Comparison of ENCODE assay signal across 15 mouse cellular contexts in the genomic region with DNA sequence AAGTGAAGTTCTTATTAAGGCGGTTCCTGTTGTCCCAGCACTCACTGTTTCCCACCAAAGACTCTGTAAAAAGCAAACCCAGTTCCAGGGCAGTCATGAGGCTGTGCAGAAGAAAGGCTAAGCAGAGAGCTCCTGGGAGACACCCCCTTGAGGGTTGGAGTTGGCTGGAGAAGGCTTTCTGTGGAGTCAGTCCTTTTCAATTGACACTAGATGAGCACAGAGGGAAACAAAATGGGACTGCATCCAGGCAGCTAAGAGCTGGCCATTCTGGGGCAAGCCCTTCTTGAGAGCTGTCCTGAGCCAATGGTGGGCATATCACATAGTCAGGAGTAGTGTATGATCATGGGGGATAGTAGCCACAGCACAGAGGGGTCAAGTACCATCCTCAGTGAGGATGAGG. TPM values are rescaled to one million over a fixed set of nuclear protein-coding genes. Genes with fewer than 3 reads are reported as not detected.
DNase-seq lines count a peak whose midpoint lies in the region; ATAC-seq lines count a peak whose summit lies in the region.
"Had no signal": no experiment of that assay in that cellular context is flagged by ENCODE, and none has a peak within 500 bp of the region (broad histone marks: within the 10 kb centered on the region; RNA-seq: fewer than 3 reads in every experiment).

No protein-coding gene starts in this region.

- whole genome bisulfite sequencing in hindbrain, embryonic 10.5 days, result 90% methylated on average over 1 of the region's 1 CpGs
- 97% methylated on average over 1 of the region's 1 CpGs for WGBS in hindbrain, embryonic 12.5 days
- 84% methylated on average over 1 of the region's 1 CpGs for WGBS in forebrain, embryonic 10.5 days

- no peaks in the 10 kb centered on the region for H3K9me3 ChIP-seq in hindbrain, embryonic 10.5 days
- no peaks in the 10 kb centered on the region for H3K9me3 ChIP-seq in hindbrain, embryonic 12.5 days (replicated peaks)
- H3K9me3 ChIP-seq in forebrain, embryonic 10.5 days, result no peaks in the 10 kb centered on the region
- H3K9me3 ChIP-seq: liver, embryonic 12.5 days; neural tube, embryonic 12.5 days had no signal

- no peaks in the 10 kb centered on the region for H3K36me3 ChIP-seq in hindbrain, embryonic 10.5 days
- no peaks in the 10 kb centered on the region for H3K36me3 ChIP-seq in hindbrain, embryonic 12.5 days
- peaks cover 25% of the 10 kb centered on the region for H3K36me3 ChIP-seq in forebrain, embryonic 10.5 days (replicated peaks)
- H3K36me3 ChIP-seq: neural tube, embryonic 12.5 days had no signal

- peaks cover 20% of the 10 kb centered on the region for H3K4me1 ChIP-seq in hindbrain, embryonic 10.5 days (replicated peaks)
- H3K4me1 ChIP-seq in hindbrain, embryonic 12.5 days, result peaks cover 10% of the 10 kb centered on the region; the same call in 1 of the 2 replicates
- H3K4me1 ChIP-seq in forebrain, embryonic 10.5 days, result peaks cover 10% of the 10 kb centered on the region; the same call in 1 of the 2 replicates
- H3K4me1 ChIP-seq: liver, embryonic 12.5 days; neural tube, embryonic 12.5 days had no signal

- DNase-seq in cerebellum, adult 11 months, result peak; percentile 3
- no peak for DNase-seq in cerebellum, postnatal 25 days
- DNase-seq in hindbrain, embryonic 10.5 days (ENCODE audit: low spot score), result no peak
- DNase-seq in brain, adult 2 months (ENCODE audit: low read depth, low spot score), result peak; percentile 18
- peak; percentile 74 to 81 for DNase-seq in gastrocnemius, adult 8-10 months (ENCODE audit: low spot score in 2 of 2)
- no peak for DNase-seq in spleen, postnatal 10 days (ENCODE audit: low spot score in 2 of 2)
- no peak for DNase-seq in forebrain, embryonic 10.5 days (ENCODE audit: extremely low spot score, low spot score)
- DNase-seq: kidney, adult 18-20 months; kidney, postnatal 14 days; right cerebral cortex, postnatal 25 days had no signal

- H3K27me3 ChIP-seq in hindbrain, embryonic 10.5 days (ENCODE audit: insufficient read depth, poor library complexity, severe bottlenecking), result no peaks in the 10 kb centered on the region
- no peaks in the 10 kb centered on the region for H3K27me3 ChIP-seq in hindbrain, embryonic 12.5 days
- no peaks in the 10 kb centered on the region for H3K27me3 ChIP-seq in forebrain, embryonic 10.5 days (ENCODE audit: poor library complexity, severe bottlenecking)
- H3K27me3 ChIP-seq: liver, embryonic 12.5 days; neural tube, embryonic 12.5 days; Patski had no signal

- H3K4me2 ChIP-seq in hindbrain, embryonic 12.5 days (replicated peaks), result no peak overlapping the region
- H3K4me2 ChIP-seq: liver, embryonic 12.5 days; neural tube, embryonic 12.5 days had no signal

- 0 out of 2 replicates have a peak overlapping the region, but pooled peaks have one; percentile 40 for H3K27ac ChIP-seq in hindbrain, embryonic 10.5 days
- no peak overlapping the region for H3K27ac ChIP-seq in hindbrain, embryonic 12.5 days
- H3K27ac ChIP-seq in forebrain, embryonic 10.5 days, result no peak overlapping the region
- H3K27ac ChIP-seq: liver, embryonic 12.5 days; neural tube, embryonic 12.5 days had no signal

- H3K4me3 ChIP-seq in hindbrain, embryonic 10.5 days, result no peak overlapping the region
- no peak overlapping the region for H3K4me3 ChIP-seq in hindbrain, embryonic 12.5 days
- no peak overlapping the region for H3K4me3 ChIP-seq in forebrain, embryonic 10.5 days
- H3K4me3 ChIP-seq: liver, embryonic 12.5 days; neural tube, embryonic 12.5 days had no signal

- H3K9ac ChIP-seq in hindbrain, embryonic 12.5 days, result no peak overlapping the region
- H3K9ac ChIP-seq: liver, embryonic 12.5 days; neural tube, embryonic 12.5 days had no signal

- ATAC-seq in hindbrain, embryonic 12.5 days (ENCODE audit: low FRiP score), result no peak
- ATAC-seq: liver, embryonic 12.5 days; midbrain, embryonic 16.5 days; Patski had no signal

RNA-seq across cellular contexts. Expression of a gene that starts 44.3 kb away (rescaled TPM):
- polyA plus RNA-seq in hindbrain, embryonic 10.5 days (2016; fragmentation: Nextera tagmentation; extraction: Ambion mirVana), result 51.8 and 56.2 TPM in 2 replicates
- polyA plus RNA-seq in hindbrain, embryonic 12.5 days (2016; fragmentation: Nextera tagmentation; extraction: Ambion mirVana), result 32.5 and 35.6 TPM in 2 replicates
- total RNA-seq in gastrocnemius, adult 8-10 months (2022), result 1 to 10 TPM; 3.4 to 7.5 (median 5.4) TPM
- polyA plus RNA-seq in forebrain, embryonic 10.5 days (2016; fragmentation: Nextera tagmentation; extraction: Ambion mirVana), result 58.2 and 60.0 TPM in 2 replicates

RNA-seq across cellular contexts. Expression of a gene that starts 44.7 kb away (rescaled TPM):
- polyA plus RNA-seq in hindbrain, embryonic 10.5 days (2016; fragmentation: Nextera tagmentation; extraction: Ambion mirVana), result 61.3 and 71.8 TPM in 2 replicates
- 47.6 and 48.8 TPM in 2 replicates for polyA plus RNA-seq in hindbrain, embryonic 12.5 days (2016; fragmentation: Nextera tagmentation; extraction: Ambion mirVana)
- total RNA-seq in gastrocnemius, adult 8-10 months (2022), result 1,000 to 10,000 TPM; 1,246 to 1,471 (median 1,386) TPM
- 81.5 and 83.5 TPM in 2 replicates for polyA plus RNA-seq in forebrain, embryonic 10.5 days (2016; fragmentation: Nextera tagmentation; extraction: Ambion mirVana)

Comparison
In these comparisons a context has a peak if more than half of its experiments do, and no peak if none do; other contexts are left out.
1. DNase-seq: peak in cerebellum, adult 11 months (single experiment), brain, adult 2 months (single experiment) and gastrocnemius, adult 8-10 months (2 of 2); none in cerebellum, postnatal 25 days (0 of 2), hindbrain, embryonic 10.5 days (single experiment), spleen, postnatal 10 days (0 of 2) and forebrain, embryonic 10.5 days (single experiment).